Mouse (Mus musculus) hindbrain, embryonic 11.5 days (tissue): ENCODE data around the gene Cks1b. TPM values are rescaled to one million over a fixed set of nuclear protein-coding genes. Genes with fewer than 3 reads are reported as not detected.

Experiments used
- ATAC-seq: fragments of 200-750 bp; cut with Nextera tagmentation; 2 replicates; pipeline ENCODE4 v1.8.0; 2017; ENCODE audit warnings: mild to moderate bottlenecking, moderate TSS enrichment, moderate library complexity; ENCODE audit not compliant: low FRiP score
- DNase-seq: peaks from one replicate; pipeline ENCODE4 v3.0.0-alpha.2; 2015; ENCODE audit warnings: low spot score
- H3K27ac ChIP-seq: fragments of 300-500 bp; sonication (generic); 2 replicates; pipeline ENCODE4 v1.5.1; 2014; ENCODE audit warnings: mild to moderate bottlenecking, low read depth, low read length
- H3K27me3 ChIP-seq: fragments of 300-500 bp; sonication (generic); 2 replicates; pipeline ENCODE4 v1.6.1; 2014; ENCODE audit warnings: mild to moderate bottlenecking, low read length, moderate library complexity, mixed read lengths; ENCODE audit not compliant: control insufficient read depth, insufficient read depth
- H3K36me3 ChIP-seq: fragments of 300-500 bp; sonication (generic); 2 replicates; pipeline ENCODE4 v1.6.1; 2014; ENCODE audit warnings: mild to moderate bottlenecking, low read length, moderate library complexity, mixed read lengths; ENCODE audit not compliant: control insufficient read depth, insufficient read depth
- H3K4me1 ChIP-seq: fragments of 300-500 bp; sonication (generic); replicated peaks from 2 replicates; pipeline ENCODE4 v1.6.1; 2014; ENCODE audit warnings: low read length, mixed read lengths; ENCODE audit not compliant: control insufficient read depth, insufficient read depth
- H3K4me2 ChIP-seq: fragments of 300-500 bp; sonication (generic); replicated peaks from 2 replicates; pipeline ENCODE4 v1.6.1; 2014; ENCODE audit warnings: mild to moderate bottlenecking, low read depth, low read length
- H3K4me3 ChIP-seq: fragments of 300-500 bp; sonication (generic); 2 replicates; pipeline ENCODE4 v1.5.1; 2014; ENCODE audit warnings: low read depth, low read length
- H3K9ac ChIP-seq: fragments of 300-500 bp; sonication (generic); 2 replicates; pipeline ENCODE4 v1.6.1; 2014; ENCODE audit warnings: low read depth, low read length
- H3K9me3 ChIP-seq: fragments of 300-500 bp; sonication (generic); 2 replicates; pipeline ENCODE4 v1.6.1; 2016; ENCODE audit warnings: low read length; ENCODE audit not compliant: control insufficient read depth
- whole genome bisulfite sequencing: fragments of 180-500 bp; shearing (Covaris S2); extraction: QIAGEN DNeasy Blood & Tissue Kit; methylation state at CpG from one replicate; pipeline ENCODE4 v1.1.7; 2014; 5-methylcytosine and 5-hydroxymethylcytosine counted together
- polyA plus RNA-seq: library from polyadenylated mRNA; unstranded; fragments of >200 nt; fragmentation: Nextera tagmentation; extraction: Ambion mirVana; gene quantifications from 2 replicates; pipeline ENCODE4 v1.2.1, GENCODE M21; 2014

Cks1b gene
- polyA plus RNA-seq, 1 experiment from 2014 or later, result 411 TPM

- 12% methylated on average over 19 of the region's 19 CpGs for WGBS
- Histone ChIP-seq H3K36me3 (no peaks in the 10 kb centered on the region), H3K27me3 (peaks cover 13% of the 10 kb centered on the region), H3K9ac (peak overlapping the region; percentile 55), H3K4me1 (peaks cover 25% of the 10 kb centered on the region), H3K27ac (no peak overlapping the region), H3K9me3 (no peaks in the 10 kb centered on the region), H3K4me3 (peak overlapping the region; percentile 47), H3K4me2 (peak overlapping the region; percentile 97)
- DNase-seq (peak; percentile 14), ATAC-seq (no peak)
Observed at GRCm38 (mm10) chr3:89390699-89391662, 27.2 kb downstream of the Cks1b start.

DNA sequence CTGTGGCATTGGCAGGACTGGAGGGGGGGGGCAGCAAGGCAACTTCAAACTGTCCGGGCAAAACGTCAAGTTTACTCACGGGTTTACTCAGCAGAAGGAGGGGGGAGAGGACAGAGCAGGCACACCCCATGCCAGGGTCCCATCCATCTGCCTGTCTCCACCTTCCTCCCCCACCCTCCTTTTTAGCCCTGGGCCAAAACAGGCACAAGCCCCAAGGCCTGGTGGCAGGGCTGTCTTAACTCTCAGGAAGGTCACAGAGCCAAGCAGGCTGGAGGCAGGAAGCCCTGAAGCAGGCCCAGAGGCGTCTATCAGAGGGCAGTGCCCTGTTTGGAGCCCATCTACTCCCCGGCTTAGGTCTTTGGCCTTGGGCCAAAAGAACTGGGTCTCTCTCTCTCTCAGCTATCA lies 28.1 kb downstream of the Cks1b start:
- Histone ChIP-seq H3K36me3 (no peaks in the 10 kb centered on the region), H3K4me1 (peaks cover 25% of the 10 kb centered on the region), H3K27me3 (peaks cover 7% of the 10 kb centered on the region), H3K4me3 (no peak overlapping the region), H3K4me2 (no peak overlapping the region), H3K9me3 (no peaks in the 10 kb centered on the region), H3K27ac (no peak overlapping the region), H3K9ac (no peak overlapping the region)
- WGBS, result 56% methylated on average over 5 of the region's 5 CpGs
- DNase-seq (no peak), ATAC-seq (no peak)

DNA sequence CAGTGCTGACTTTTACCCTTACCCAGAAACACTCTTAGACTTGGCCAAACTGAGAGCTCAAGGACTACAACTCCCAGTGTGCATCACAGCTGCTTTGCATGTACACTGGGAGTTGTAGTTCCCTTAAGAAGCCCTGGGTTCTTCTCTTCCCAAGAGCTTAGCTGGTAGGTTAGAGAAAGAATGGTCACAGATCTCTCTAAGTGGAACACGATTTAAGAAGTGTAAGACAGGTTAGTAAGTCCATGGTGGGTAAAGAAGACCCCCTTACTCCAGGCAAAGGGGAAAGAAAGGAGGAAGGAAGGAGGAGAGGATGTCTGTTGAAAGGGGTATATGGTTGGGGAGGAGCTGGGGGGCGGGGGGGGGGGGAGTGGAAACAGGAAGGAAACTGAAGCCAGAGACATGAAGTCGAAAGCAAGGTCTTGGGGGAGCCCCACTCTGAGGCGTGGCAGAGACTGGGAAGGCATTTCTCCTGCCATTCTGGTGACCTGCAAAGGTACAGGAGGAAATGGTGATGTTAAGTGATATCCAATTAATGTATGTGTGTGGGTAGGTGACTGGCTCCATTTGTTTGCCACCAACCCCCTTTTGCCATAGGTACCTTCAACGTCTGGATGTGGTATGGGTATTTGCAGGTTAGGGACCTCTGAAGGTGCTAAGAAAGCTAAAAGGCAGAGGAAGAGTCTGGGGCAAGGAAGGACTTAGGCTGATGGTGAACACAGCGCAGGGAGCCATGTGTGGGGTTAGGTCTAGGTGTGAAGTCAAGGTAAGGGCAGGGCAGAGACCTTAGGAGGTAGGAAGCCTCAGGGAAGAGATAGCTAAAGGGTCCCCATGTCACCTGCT lies 29.1 kb downstream of the Cks1b start:
- WGBS, result 74% methylated on average over 5 of the region's 6 CpGs
- Histone ChIP-seq H3K9ac (no peak overlapping the region), H3K4me3 (no peak overlapping the region), H3K27ac (no peak overlapping the region), H3K27me3 (peaks cover 7% of the 10 kb centered on the region), H3K4me2 (no peak overlapping the region), H3K9me3 (no peaks in the 10 kb centered on the region), H3K4me1 (peaks cover 20% of the 10 kb centered on the region), H3K36me3 (no peaks in the 10 kb centered on the region)
- DNase-seq, result peak; percentile 41
- no peak for ATAC-seq

- 78% methylated on average over 10 of the region's 11 CpGs for WGBS
- H3K9ac ChIP-seq, result no peak overlapping the region
- H3K4me3 ChIP-seq, result no peak overlapping the region
- no peaks in the 10 kb centered on the region for H3K9me3 ChIP-seq
- no peak for ATAC-seq
- H3K4me2 ChIP-seq, result no peak overlapping the region; the same call in 1 of the 2 replicates
- H3K36me3 ChIP-seq, result no peaks in the 10 kb centered on the region
- peaks cover 7% of the 10 kb centered on the region for H3K27me3 ChIP-seq
- DNase-seq, result no peak
- peaks cover 20% of the 10 kb centered on the region for H3K4me1 ChIP-seq
- H3K27ac ChIP-seq, result no peak overlapping the region
Observed at GRCm38 (mm10) chr3:89388134-89388881, 29.9 kb downstream of the Cks1b start.

GRCm38 (mm10) chr3:89387632-89388031 lies 30.6 kb downstream of the Cks1b start:
- H3K4me3 ChIP-seq, result no peak overlapping the region
- peaks cover 6% of the 10 kb centered on the region for H3K27me3 ChIP-seq
- H3K4me2 ChIP-seq, result no peak overlapping the region
- ATAC-seq (no peak), DNase-seq (no peak)
- WGBS, result 74% methylated on average over 11 of the region's 11 CpGs
- H3K9ac ChIP-seq, result no peak overlapping the region
- no peaks in the 10 kb centered on the region for H3K9me3 ChIP-seq
- no peaks in the 10 kb centered on the region for H3K36me3 ChIP-seq
- no peak overlapping the region for H3K27ac ChIP-seq
- peaks cover 16% of the 10 kb centered on the region for H3K4me1 ChIP-seq

DNA sequence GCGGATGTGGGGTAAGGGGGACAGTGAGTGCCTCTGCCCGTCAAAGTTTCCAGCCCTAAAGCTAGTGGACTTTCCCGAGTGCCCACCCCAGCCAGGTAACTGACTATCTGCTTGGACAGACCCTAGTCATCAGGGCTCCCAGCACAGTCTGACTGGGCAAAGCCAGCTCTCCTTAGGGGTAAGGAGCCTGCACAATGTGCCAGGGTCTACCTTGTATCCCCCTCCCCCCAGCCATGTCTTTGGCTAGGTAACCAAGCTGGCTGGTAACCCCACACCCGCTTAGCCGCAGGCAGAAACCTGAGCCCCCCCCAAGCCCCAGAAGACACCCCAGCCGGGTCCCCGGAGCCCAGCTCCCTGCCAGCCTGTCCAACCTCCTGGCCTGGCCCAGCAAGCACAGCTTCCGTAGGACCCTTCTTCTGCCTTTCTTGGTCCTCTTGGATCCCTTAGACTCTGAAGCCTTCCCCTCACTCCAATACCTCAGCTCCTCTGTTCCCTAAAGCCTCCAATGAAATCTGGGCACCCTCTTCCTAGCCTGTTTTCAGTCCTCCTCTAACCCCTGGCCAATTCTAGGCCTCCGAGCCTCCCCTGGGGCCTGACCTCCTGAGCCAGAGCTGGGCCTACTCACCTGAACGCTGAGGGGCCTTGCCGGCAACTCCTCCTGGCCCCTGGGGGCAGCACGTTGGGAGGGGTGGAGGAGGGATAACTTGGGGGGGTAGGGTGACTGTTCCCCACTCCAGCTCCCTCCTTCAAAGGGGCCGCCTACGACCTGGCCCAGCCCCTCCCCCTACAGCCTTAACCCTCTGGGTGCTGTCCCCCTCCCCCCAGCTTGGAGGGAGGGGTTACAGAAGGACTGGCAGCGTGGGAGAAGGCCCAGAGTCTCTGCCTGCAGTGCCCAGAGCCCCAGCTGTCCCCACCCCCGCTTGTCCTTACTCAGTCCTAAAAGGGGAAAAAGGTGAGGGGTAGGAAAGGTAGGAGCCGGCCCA lies 31.5 kb downstream of the Cks1b start:
- no peaks in the 10 kb centered on the region for H3K27me3 ChIP-seq
- WGBS, result 52% methylated on average over 17 of the region's 17 CpGs
- H3K4me3 ChIP-seq, result no peak overlapping the region
- H3K27ac ChIP-seq, result no peak overlapping the region
- H3K9ac ChIP-seq, result no peak overlapping the region
- no peaks in the 10 kb centered on the region for H3K9me3 ChIP-seq
- H3K4me1 ChIP-seq, result peaks cover 11% of the 10 kb centered on the region; the same call in 1 of the 2 replicates
- H3K4me2 ChIP-seq, result no peak overlapping the region
- DNase-seq (no peak), ATAC-seq (no peak)
- H3K36me3 ChIP-seq, result no peaks in the 10 kb centered on the region

DNA sequence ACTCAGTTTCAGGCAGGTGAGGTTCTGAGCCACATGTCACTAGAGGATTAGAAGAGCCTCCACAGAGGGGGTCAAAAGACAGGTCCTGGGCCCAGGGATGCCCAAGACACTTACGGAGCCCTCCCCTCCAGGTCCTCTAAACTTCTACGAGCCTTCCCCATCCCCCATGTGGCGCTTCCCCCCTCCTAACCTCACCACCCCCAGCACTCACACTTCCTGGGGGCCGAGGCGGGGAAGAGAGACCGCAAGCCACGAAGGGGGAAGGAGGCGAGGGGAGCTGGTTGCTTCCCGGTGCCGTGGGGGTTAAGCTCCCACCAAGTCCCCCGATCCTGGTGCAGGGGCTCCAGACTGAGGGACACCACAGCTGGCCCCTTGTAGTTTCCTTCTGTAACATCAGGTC lies 32.7 kb downstream of the Cks1b start:
- 43% methylated on average over 10 of the region's 11 CpGs for WGBS
- no peaks in the 10 kb centered on the region for H3K4me1 ChIP-seq
- no peak overlapping the region for H3K4me2 ChIP-seq
- no peak for DNase-seq
- H3K4me3 ChIP-seq, result no peak overlapping the region
- H3K36me3 ChIP-seq, result no peaks in the 10 kb centered on the region
- no peaks in the 10 kb centered on the region for H3K27me3 ChIP-seq
- no peak for ATAC-seq
- H3K9me3 ChIP-seq, result no peaks in the 10 kb centered on the region
- no peak overlapping the region for H3K9ac ChIP-seq
- H3K27ac ChIP-seq, result no peak overlapping the region
